Mouse (Mus musculus) myocyte (in vitro differentiated cells): ENCODE measurements at regions not wholly inside any gene's neighbourhood (a gene's known extent, or its start where the extent isn't known, plus 50 kb on each side); places are given as distances from the start of the nearest gene placed in this dataset.

Experiments
- MAX ChIP-seq: IDR thresholded peaks from one replicate; pipeline ENCODE4 v1.6.1; 2011; ENCODE audit warnings: low read depth, mild to moderate bottlenecking, control low read depth
- POLR2A ChIP-seq: IDR thresholded peaks from one replicate; pipeline ENCODE4 v1.6.1; 2011; ENCODE audit warnings: low read depth, mild to moderate bottlenecking, control low read depth, moderate library complexity; ENCODE audit not compliant: insufficient read length

GRCm38 (mm10) chr14:105606551-105606950 lies 290.1 kb downstream of the Spry2 start:
- no peak for TF ChIP-seq POLR2A
- TF ChIP-seq MAX = no peak
